Mouse (Mus musculus) heart, postnatal 10 days (tissue): ENCODE results near the gene Olfr1371. TPM values are rescaled to one million over a fixed set of nuclear protein-coding genes. Genes with fewer than 3 reads are reported as not detected.

Experiments
- DNase-seq, 2 experiments: peaks; one replicate each; pipeline ENCODE4 v3.0.0; 2021
- intact Hi-C: fragments of 180-260 bp; cut with DNase I; formaldehyde crosslinking; loops from one replicate; pipeline ENCODE4 v1.15.1; 2025
- total RNA-seq, 2 experiments: library from RNA; stranded (reverse); gene quantifications; 2 replicates each; pipeline ENCODE4 v1.2.3; 2021

Gene Olfr1371
- not detected for total RNA-seq

DNA sequence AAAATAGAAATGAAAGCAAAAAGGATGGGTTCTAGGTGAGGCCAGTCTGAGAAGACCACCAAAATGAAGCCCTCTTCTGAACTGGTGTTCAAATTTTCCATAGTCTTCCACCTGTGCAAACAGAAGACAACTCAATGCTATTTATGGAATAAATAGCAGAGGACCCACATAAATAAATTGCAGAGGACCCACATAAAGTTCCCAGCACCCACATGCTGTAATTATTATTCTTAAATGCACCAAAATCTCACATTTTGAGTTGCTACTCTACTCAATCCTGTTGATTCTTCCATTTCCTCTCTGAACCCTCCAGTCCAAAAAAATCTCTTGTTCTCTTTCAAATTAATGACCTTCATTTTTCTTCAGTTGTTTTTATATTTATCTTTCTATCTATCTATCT, at the start of gene Olfr1371:
Gene Olfr1371 (minus strand): TSS at position 101 of the 400 bp plus-strand sequence.
- intact Hi-C loops, result no loop called here

GRCm38 (mm10) chr11:52262338-52262737, 48.6 kb upstream of the Olfr1371 start:
- no peak for DNase-seq
- intact Hi-C loops, result loop anchor here (1.0 kb wide), 1 partner anchor 81 kb away; no protein-coding TSS in a partner anchor

More for the DNA sequence above, at the start of gene Olfr1371:
- no peak for DNase-seq

- intact Hi-C loops, result loop anchor here (1.0 kb wide), 1 partner anchor 81 kb away; no protein-coding TSS in a partner anchor
- peak; percentile 68 to 79 for DNase-seq
Measured at GRCm38 (mm10) chr11:52261937-52262336, 48.1 kb upstream of the Olfr1371 start.

DNA sequence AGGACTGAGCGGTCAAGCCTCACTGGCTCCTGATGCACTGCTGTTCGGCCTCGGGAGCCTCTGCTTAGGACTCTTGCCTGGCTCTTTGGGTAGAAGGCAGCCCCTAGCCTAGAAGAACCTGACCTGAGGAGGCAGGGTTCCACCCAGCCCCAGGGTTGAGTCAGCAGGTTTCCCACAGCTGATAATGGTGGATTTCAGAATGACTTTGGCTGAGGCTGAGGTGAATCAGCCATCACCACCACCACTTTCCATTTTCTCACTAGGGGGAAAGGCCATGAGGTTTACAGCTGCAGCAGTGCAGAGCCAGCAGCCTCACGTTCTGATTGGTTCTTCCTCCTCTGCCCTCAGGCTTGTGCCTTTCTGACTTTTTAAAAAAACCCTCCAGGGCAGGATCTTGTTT, 47.1 kb upstream of the Olfr1371 start:
- intact Hi-C loops, result no loop called here
- no peak for DNase-seq

- intact Hi-C loops, result no loop called here
- DNase-seq, result no peak
Measured at GRCm38 (mm10) chr11:52258711-52259110, 44.9 kb upstream of the Olfr1371 start.

- intact Hi-C loops, result no loop called here
- DNase-seq, result no peak
Measured at GRCm38 (mm10) chr11:52257376-52257775, 43.6 kb upstream of the Olfr1371 start.

GRCm38 (mm10) chr11:52255077-52255476, 41.3 kb upstream of the Olfr1371 start:
- intact Hi-C loops, result loop anchor here (2.0 kb wide), 1 partner anchor 88 kb away; no protein-coding TSS in a partner anchor
- DNase-seq, result no peak

DNA sequence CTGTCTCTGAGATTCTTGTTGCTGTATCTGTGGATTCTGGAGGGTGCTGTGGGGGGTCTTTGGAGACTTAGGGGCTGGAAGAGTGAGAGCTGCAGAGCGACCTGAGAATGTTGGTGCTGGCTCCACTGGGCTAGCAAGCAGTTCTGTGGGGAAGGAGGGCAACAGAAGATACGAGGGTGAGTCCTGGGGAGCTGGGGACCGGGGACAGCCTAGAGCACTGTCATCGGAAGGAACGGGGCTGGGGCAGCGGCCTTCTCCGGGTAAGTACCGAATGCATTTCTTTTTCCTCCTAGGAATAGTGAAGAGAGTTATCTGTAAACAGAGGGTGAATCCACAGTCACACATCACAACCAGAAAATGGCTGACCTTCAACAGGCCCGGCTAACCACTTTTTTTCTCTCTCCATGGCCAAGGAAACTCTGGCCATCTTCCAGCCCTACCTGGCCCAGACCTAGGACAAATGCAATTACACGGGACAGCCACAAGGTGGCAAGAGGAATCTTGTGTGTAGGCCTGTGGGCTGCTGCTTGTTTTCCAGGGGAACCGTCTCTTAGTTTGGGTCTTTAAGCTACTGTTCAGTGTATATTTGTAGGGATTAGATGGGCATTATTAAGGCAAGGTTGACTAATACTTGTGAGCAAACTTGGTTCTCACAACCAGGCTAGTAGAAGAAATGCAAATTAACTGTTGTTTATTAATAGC, 40.0 kb upstream of the Olfr1371 start:
- intact Hi-C loops, result loop anchor here (1.0 to 2.0 kb wide), 2 partner anchors 43 to 89 kb away; no protein-coding TSS in a partner anchor
- peak; percentile 84 to 86 for DNase-seq

DNA sequence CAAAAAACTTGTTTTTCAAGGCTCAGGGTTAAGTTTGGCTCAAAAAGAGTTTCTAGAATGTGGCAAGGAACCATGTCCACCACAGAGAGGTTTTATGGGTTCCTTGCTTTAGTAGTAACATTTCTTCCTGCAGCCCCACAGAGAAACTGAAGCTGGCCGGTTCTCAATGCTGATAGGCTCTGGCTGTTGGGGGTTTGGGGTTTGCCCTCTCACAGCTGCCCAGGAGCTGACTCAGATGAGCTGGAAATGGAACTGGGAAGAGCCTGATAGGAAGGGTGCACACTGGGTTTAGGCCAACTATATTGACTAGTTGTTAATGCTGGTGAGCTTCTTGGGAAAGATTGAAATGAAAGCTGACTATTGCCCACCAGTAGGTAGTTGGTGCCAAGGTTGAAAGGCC, 38.9 kb upstream of the Olfr1371 start:
- no peak for DNase-seq
- intact Hi-C loops, result no loop called here

- DNase-seq, result no peak
- intact Hi-C loops, result no loop called here
Measured at GRCm38 (mm10) chr11:52251770-52252169, 38.0 kb upstream of the Olfr1371 start.

DNA sequence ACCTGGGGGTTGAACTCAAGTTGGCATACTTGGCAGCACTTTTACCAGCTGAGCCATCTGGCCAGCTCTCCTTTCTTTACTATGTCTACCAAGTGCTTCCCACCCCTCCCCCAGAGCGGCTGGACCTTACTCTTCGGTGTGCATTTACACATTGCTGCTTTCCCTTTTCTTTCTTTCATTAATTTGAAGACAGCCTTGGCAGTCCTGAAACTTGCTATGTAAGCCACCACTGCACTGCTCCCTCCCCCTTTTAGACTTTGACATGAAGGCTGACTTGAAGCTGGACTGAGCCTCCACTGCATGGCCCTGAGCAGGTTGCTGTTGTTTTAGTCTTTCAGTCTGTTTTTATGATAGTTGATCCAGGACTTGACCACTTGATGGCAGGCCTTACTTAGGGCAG, 35.7 kb upstream of the Olfr1371 start:
- intact Hi-C loops, result no loop called here

DNA sequence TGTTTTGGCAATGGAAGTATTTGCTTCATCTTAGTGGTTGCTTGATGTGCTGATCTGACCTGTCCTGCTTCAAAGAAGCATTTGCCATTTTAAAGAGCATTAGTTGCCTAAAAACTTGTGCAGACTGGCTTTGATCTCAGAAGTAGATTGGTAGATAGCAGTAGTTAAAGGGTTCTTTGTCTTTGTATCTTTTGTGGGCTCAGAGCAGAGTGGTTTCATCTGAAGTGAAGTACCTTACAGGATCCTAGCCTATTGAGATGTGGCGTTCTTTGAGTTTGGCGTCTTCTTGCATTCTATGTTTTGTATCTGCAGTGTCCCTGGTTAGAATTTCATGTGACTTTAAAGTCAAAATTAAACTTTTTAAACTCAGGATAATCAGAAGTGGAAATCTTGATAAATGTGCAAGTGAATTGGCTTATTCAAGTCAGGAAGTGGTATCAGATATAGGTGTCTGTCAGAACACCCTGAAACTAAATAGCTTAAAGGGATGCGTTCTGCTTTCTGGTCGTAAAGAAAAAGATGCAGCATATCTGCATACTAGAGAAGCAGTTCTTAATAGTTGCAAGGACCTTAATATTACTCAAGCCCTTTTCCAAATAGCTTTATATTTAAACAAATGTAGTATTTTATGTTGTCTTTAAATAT, 27.2 kb upstream of the Olfr1371 start:
- DNase-seq, result no peak
- intact Hi-C loops, result no loop called here

More for the DNA sequence above, 35.7 kb upstream of the Olfr1371 start:
- no peak for DNase-seq

- intact Hi-C loops, result no loop called here
- DNase-seq, result no peak
Measured at GRCm38 (mm10) chr11:52234509-52234908, 20.7 kb upstream of the Olfr1371 start.

DNA sequence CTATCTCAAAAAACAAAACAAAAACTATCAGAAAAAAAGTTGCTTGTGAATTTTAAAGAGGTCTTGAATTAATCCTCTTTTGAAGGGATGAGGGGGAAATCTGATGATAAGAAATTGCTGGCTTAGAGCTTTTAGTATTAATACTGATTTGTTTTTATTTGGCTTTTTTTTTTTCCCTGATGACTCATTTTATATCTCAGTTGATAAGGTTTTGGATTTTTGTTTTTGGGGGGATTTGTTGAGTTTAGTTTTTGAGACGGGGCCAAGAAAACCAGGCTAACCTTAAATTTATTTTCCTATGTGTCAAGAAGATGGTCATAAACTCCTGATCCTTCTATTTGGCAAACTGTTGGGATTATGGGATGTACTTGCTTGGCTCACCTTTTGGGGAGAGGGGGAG, 20.1 kb upstream of the Olfr1371 start:
- intact Hi-C loops, result no loop called here
- DNase-seq, result no peak

GRCm38 (mm10) chr11:52233043-52233653, 19.4 kb upstream of the Olfr1371 start:
- no peak for DNase-seq
- intact Hi-C loops, result no loop called here

DNA sequence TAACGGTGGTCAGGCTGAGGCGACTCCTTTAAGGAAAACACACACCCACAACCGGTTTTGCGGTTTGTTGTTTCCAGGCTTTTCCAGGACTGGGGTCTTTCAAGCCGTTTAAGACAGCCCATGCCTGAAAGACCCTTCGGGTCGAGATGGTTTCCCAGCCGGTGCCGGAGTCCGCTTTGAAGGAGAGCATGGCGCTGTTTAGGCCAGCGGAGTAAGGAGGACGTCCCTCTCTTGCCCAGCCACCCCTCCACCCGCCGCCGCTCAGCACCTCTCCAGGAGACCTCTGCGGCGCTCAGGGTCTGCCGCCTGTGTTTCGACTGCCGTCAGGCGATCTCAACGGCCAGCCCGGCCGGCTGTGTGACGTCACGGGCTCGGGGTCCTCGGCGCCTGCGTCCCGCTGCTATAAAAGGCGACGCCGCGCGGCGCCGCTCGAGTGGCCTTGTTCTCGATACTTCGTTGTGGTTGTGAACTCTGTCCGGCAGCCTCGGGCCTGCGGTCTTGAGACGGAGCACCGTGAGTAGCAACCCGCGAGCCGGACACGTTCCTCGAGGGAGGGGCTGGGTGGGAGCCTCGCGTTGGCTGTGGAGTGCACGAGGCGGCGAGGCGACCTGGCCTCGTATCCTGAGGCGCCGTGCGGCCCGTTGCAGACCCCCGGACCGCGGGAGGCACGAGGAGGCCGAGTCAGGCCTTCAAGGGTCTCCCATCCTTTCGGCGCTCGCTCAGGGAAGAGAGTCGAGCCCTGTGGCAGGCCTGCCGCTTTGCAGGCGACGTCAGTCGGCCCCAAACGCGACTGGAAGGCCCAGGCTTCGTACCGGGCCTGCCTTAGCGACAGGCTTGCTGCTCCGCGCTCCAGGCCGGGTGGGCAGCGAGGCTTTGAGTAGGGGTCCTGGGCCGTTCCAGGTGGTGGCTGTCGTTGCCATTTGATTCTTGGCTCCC, 18.1 kb upstream of the Olfr1371 start, which contains the start of gene Skp1a:
Gene Skp1a (plus strand): TSS at position 390 of the 936 bp plus-strand sequence.
- intact Hi-C loops, result no loop called here
- DNase-seq, result peak; percentile 95 to 96

- intact Hi-C loops, result no loop called here
- DNase-seq, result no peak
Measured at GRCm38 (mm10) chr11:52230694-52231093, 16.9 kb upstream of the Olfr1371 start.

- intact Hi-C loops, result no loop called here
- no peak for DNase-seq
Measured at GRCm38 (mm10) chr11:52228722-52229448, 15.1 kb upstream of the Olfr1371 start.

DNA sequence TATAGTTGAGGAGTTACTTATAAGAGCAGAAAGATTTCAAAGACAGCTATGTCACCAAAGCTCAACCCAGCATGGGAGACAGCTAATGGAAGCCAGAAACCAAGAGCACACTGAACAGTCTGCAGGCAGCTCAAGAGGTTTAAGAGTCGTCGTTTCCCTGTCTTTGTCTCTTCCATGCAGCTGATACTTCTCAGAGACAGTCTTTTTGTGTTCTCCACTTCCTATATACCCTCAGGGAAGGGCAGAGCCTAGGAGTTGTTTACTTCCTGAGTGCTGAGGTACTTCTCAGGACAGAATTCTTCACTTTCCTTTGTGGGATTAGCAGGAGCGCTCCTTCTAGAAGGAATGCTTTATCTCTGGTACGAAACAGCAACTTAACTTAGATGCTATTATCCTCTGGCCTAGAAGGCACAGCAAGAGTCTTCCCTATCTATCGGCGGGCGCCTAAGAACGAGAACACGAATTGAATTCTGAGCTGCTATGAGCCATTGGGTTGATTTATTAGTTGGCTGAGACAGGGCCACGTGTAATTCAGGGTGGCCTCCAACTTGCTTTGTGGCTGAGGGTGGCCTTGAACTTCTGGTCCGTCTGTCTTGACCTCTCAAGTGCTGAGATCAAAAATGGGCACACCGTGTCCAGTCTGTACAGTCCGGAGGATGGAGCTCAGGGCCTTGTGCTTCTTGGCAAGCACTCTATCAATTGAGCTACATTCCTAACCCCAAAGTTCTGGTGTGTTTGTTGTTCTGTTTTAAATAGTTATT, 13.9 kb upstream of the Olfr1371 start:
- intact Hi-C loops, result no loop called here
- no peak for DNase-seq
